Mouse (Mus musculus): Measurements from ENCODE around the gene Cops7b. TPM values are rescaled to one million over a fixed set of nuclear protein-coding genes. Genes with fewer than 3 reads are reported as not detected.

Cops7b gene
- polyA plus RNA-seq, 1 experiment from 2014 or later = 32.6 TPM

- no peak overlapping the region for H3K4me2 ChIP-seq
- no peak overlapping the region for H3K27ac ChIP-seq (ENCODE audit: poor library complexity, severe bottlenecking)
- peaks cover 75% of the 10 kb centered on the region for H3K36me3 ChIP-seq
- H3K4me3 ChIP-seq = no peak overlapping the region
- H3K4me1 ChIP-seq (replicated peaks) = no peaks in the 10 kb centered on the region
- WGBS = 90% methylated on average over 6 of the region's 6 CpGs
- no peak overlapping the region for H3K9ac ChIP-seq
- no peak for ATAC-seq (ENCODE audit: insufficient number of reproducible peaks, low FRiP score)
- H3K27me3 ChIP-seq (replicated peaks) = no peaks in the 10 kb centered on the region
- H3K9me3 ChIP-seq (replicated peaks) = no peaks in the 10 kb centered on the region
Observed at GRCm38 (mm10) chr1:86596512-86596911, 13.8 kb downstream of the Cops7b start.

DNA sequence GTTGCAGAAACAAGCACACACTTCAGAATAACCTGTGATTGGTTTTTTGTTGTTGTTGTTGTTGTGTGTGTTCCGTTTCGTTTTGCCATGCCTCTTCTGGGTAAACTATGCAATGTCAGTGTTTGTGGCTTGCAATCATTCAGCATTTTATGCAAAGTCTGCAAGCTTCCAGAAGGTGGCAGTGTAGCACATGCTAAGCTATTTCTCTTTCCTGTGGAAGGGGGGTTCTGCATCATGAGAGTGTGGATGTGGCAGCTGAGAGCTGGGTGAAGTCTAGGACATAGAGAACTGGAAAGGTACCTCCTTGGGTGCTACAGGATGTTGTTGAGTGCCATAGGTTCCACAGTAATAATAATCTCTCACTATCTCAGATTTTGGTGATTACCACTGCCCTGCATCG, 15.8 kb downstream of the Cops7b start:
- no peaks in the 10 kb centered on the region for H3K27me3 ChIP-seq (replicated peaks)
- no peak overlapping the region for H3K4me2 ChIP-seq
- no peaks in the 10 kb centered on the region for H3K4me1 ChIP-seq (replicated peaks)
- H3K4me3 ChIP-seq = no peak overlapping the region
- H3K27ac ChIP-seq (ENCODE audit: poor library complexity, severe bottlenecking) = no peak overlapping the region
- H3K9ac ChIP-seq = no peak overlapping the region
- ATAC-seq (ENCODE audit: insufficient number of reproducible peaks, low FRiP score) = no peak
- H3K36me3 ChIP-seq = peaks cover 82% of the 10 kb centered on the region
- H3K9me3 ChIP-seq (replicated peaks) = no peaks in the 10 kb centered on the region
- 61% methylated on average over 3 of the region's 3 CpGs for WGBS

DNA sequence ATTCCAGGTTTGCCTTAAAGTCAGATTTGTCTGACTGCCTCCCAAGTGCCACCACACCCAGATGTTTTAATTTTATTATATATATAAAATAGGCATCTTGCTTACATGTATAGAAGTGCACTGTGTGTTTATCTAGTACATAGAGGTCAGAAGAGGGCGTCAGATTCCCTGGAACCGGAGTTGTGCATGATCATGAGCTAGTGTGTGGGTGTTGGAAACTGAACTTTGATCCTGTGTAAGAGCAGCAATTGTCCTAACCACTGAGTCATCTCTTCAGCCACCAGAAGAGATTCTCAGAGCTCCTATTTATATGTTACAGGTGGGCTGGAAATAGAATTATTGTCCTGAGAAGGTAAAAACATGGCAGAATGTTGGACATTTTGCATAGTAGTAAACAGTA, 17.4 kb downstream of the Cops7b start:
- ATAC-seq (ENCODE audit: insufficient number of reproducible peaks, low FRiP score) = no peak
- Histone ChIP-seq H3K36me3 (peaks cover 92% of the 10 kb centered on the region), H3K4me2 (no peak overlapping the region), H3K27me3 (replicated peaks) (no peaks in the 10 kb centered on the region), H3K27ac (ENCODE audit: poor library complexity, severe bottlenecking) (no peak overlapping the region), H3K9ac (no peak overlapping the region), H3K4me1 (replicated peaks) (no peaks in the 10 kb centered on the region), H3K9me3 (replicated peaks) (no peaks in the 10 kb centered on the region), H3K4me3 (no peak overlapping the region)
- 84% methylated on average over 2 of the region's 2 CpGs for WGBS

DNA sequence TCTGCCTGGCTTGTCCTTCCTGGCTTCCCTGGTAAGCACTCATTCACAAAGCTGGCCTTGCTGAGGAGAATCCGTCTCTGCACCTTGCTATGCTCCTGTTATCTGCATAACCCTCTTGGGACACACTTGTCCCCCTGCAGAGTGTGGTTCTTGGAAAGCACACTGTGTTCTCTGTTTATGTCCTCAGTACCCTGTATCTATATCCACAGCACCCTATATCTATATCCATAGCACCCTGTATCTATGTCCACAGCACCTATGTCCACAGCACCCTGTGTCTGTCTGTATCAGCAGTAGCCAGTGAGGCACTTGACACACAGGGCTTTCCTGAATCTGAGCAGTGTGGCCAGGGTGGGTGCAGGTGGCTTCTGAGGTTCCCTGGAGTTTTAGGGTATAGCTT, 28.2 kb downstream of the Cops7b start:
- no peak overlapping the region for H3K27ac ChIP-seq (ENCODE audit: poor library complexity, severe bottlenecking)
- peaks cover 3% of the 10 kb centered on the region for H3K9me3 ChIP-seq (replicated peaks)
- no peak for ATAC-seq (ENCODE audit: insufficient number of reproducible peaks, low FRiP score)
- no peaks in the 10 kb centered on the region for H3K4me1 ChIP-seq (replicated peaks)
- H3K27me3 ChIP-seq (replicated peaks) = no peaks in the 10 kb centered on the region
- H3K4me2 ChIP-seq = no peak overlapping the region
- no peak overlapping the region for H3K9ac ChIP-seq
- H3K36me3 ChIP-seq = peaks cover 40% of the 10 kb centered on the region
- WGBS = 67% methylated on average over 1 of the region's 1 CpGs
- no peak overlapping the region for H3K4me3 ChIP-seq

DNA sequence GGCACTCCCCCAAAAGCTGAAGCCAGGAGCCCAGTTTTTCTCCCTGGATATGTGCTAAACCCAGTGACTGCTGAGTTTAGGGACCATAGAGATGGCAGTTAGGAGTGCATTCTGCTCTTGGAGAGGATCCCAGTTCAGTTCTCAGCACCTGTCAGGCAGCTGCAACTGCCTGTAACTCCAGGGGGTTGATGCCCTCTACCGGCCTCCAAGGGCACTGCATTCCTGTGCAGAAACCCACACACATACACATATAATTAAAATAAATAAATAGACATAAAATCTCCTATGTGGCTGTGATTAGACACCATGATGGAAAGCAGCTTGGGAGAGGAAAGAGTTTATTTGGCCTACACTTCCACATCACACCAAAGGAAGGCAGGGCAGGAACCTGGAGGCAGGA, 29.4 kb downstream of the Cops7b start:
- H3K9ac ChIP-seq = no peak overlapping the region
- H3K4me2 ChIP-seq = no peak overlapping the region
- ATAC-seq (ENCODE audit: insufficient number of reproducible peaks, low FRiP score) = no peak
- H3K27me3 ChIP-seq (replicated peaks) = no peaks in the 10 kb centered on the region
- no peak overlapping the region for H3K27ac ChIP-seq (ENCODE audit: poor library complexity, severe bottlenecking)
- H3K4me1 ChIP-seq (replicated peaks) = no peaks in the 10 kb centered on the region
- WGBS = 50% methylated on average over 1 of the region's 1 CpGs
- H3K36me3 ChIP-seq = peaks cover 34% of the 10 kb centered on the region
- H3K4me3 ChIP-seq = no peak overlapping the region
- H3K9me3 ChIP-seq (replicated peaks) = peaks cover 3% of the 10 kb centered on the region

DNA sequence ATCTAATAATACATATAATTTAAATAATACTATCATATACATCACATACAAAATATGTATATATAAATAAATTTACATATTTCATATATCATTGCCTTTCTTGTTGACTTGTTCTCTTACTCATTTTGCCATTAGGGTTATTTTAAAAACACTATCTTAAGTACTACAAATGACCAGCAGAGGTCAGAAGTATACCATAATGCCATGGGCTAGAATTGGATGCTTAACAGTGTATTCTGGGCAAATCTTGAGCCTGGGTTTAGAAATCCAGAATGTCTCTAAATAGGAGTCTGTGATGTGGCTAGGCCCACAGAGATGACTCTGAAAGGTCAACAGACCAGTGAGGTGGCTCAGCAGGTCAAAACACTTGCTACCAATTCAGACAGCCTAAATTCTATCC, 31.6 kb downstream of the Cops7b start:
- peaks cover 13% of the 10 kb centered on the region for H3K36me3 ChIP-seq
- no peaks in the 10 kb centered on the region for H3K4me1 ChIP-seq (replicated peaks)
- no peak for ATAC-seq (ENCODE audit: insufficient number of reproducible peaks, low FRiP score)
- no peak overlapping the region for H3K9ac ChIP-seq
- no peak overlapping the region for H3K4me3 ChIP-seq
- H3K27ac ChIP-seq (ENCODE audit: poor library complexity, severe bottlenecking) = no peak overlapping the region
- peaks cover 3% of the 10 kb centered on the region for H3K9me3 ChIP-seq (replicated peaks)
- no peaks in the 10 kb centered on the region for H3K27me3 ChIP-seq (replicated peaks)
- no peak overlapping the region for H3K4me2 ChIP-seq

DNA sequence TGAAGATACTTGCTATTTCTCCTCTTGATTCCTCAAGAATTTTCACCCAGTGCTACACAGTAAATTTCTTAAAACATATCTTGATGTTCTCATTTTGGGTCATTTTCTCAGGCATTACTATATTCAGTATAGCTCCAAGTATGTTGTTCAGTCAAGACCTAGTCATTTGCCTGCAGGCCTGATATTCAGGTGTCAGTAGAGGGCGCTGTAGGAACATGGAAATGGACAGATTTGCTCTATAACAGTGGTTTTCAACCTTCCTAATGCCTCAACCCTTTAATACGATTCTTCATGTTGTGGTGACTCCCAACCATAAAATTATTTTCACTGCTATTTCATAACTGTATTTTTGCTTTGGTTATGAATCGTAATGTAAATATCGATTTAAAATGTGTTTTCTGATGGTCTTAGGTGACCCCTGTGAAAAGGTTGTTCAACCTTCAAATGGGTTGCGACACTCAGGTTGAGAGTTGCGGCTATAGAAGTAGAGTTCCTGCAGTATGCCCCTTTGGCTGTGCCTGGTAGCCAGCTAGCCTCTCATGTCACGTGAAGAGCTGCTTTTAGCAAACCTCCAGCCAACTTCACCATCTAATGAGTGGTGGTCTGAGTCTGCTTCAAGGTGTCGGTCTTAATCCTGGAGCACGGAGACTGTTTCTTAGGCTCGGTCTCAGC, 35.9 kb downstream of the Cops7b start:
- WGBS = 58% methylated on average over 10 of the region's 10 CpGs
- Histone ChIP-seq H3K4me1 (replicated peaks) (peaks cover 4% of the 10 kb centered on the region; the same call in 1 of the 2 replicates), H3K36me3 (no peaks in the 10 kb centered on the region), H3K9ac (no peak overlapping the region), H3K9me3 (replicated peaks) (no peaks in the 10 kb centered on the region), H3K27me3 (replicated peaks) (no peaks in the 10 kb centered on the region), H3K27ac (ENCODE audit: poor library complexity, severe bottlenecking) (no peak overlapping the region), H3K4me2 (no peak overlapping the region), H3K4me3 (no peak overlapping the region)
- no peak for ATAC-seq (ENCODE audit: insufficient number of reproducible peaks, low FRiP score)

DNA sequence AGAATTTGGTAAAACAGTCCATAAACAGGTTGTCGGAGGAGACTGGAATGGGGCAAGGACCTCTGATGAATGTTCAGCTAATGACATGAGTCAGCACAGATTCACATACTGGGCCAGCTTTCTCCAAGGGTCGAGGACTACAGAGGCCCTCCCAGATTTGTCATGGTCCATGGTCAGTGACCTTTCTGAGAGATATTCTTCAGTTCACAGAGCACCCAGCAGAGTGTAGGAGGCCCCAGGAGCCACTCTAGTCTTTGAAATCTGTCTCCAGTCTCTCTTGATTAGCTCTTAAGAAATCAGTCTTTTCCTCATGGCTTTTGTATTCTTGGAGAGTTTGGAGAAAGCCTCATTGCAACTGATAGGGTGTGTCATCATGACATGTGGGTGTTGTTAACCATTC, 39.6 kb downstream of the Cops7b start:
- Histone ChIP-seq H3K36me3 (no peaks in the 10 kb centered on the region), H3K27ac (ENCODE audit: poor library complexity, severe bottlenecking) (no peak overlapping the region), H3K9ac (no peak overlapping the region), H3K27me3 (replicated peaks) (no peaks in the 10 kb centered on the region), H3K4me2 (no peak overlapping the region), H3K9me3 (replicated peaks) (no peaks in the 10 kb centered on the region), H3K4me3 (no peak overlapping the region), H3K4me1 (replicated peaks) (peaks cover 5% of the 10 kb centered on the region; the same call in 1 of the 2 replicates)
- ATAC-seq (ENCODE audit: insufficient number of reproducible peaks, low FRiP score) = no peak
- WGBS = 77% methylated on average over 2 of the region's 2 CpGs

- H3K4me2 ChIP-seq = peak overlapping the region; percentile 12; the same call in 1 of the 2 replicates
- no peak overlapping the region for H3K27ac ChIP-seq (ENCODE audit: poor library complexity, severe bottlenecking)
- 46% methylated on average over 16 of the region's 16 CpGs for WGBS
- no peaks in the 10 kb centered on the region for H3K9me3 ChIP-seq (replicated peaks)
- H3K4me1 ChIP-seq (replicated peaks) = peaks cover 5% of the 10 kb centered on the region; the same call in 1 of the 2 replicates
- no peak overlapping the region for H3K9ac ChIP-seq
- H3K4me3 ChIP-seq = no peak overlapping the region
- H3K27me3 ChIP-seq (replicated peaks) = no peaks in the 10 kb centered on the region
- no peaks in the 10 kb centered on the region for H3K36me3 ChIP-seq
- ATAC-seq (ENCODE audit: insufficient number of reproducible peaks, low FRiP score) = no peak
Observed at GRCm38 (mm10) chr1:86623001-86624000, 40.6 kb downstream of the Cops7b start.

- no peaks in the 10 kb centered on the region; the same call in 1 of the 2 replicates for H3K27me3 ChIP-seq (replicated peaks)
- WGBS = 71% methylated on average over 3 of the region's 3 CpGs
- ATAC-seq (ENCODE audit: insufficient number of reproducible peaks, low FRiP score) = no peak
- H3K9ac ChIP-seq = no peak overlapping the region
- H3K27ac ChIP-seq (ENCODE audit: poor library complexity, severe bottlenecking) = no peak overlapping the region
- peaks cover 4% of the 10 kb centered on the region; the same call in 1 of the 2 replicates for H3K4me1 ChIP-seq (replicated peaks)
- no peak overlapping the region for H3K4me3 ChIP-seq
- no peak overlapping the region for H3K4me2 ChIP-seq
- no peaks in the 10 kb centered on the region for H3K9me3 ChIP-seq (replicated peaks)
- no peaks in the 10 kb centered on the region for H3K36me3 ChIP-seq
Observed at GRCm38 (mm10) chr1:86628270-86628669, 45.6 kb downstream of the Cops7b start.

- no peak overlapping the region for H3K4me3 ChIP-seq
- H3K36me3 ChIP-seq = no peaks in the 10 kb centered on the region
- WGBS = 48% methylated on average over 4 of the region's 4 CpGs
- no peak overlapping the region for H3K4me2 ChIP-seq
- no peak for ATAC-seq (ENCODE audit: insufficient number of reproducible peaks, low FRiP score)
- no peaks in the 10 kb centered on the region for H3K4me1 ChIP-seq (replicated peaks)
- no peak overlapping the region for H3K27ac ChIP-seq (ENCODE audit: poor library complexity, severe bottlenecking)
- H3K9me3 ChIP-seq (replicated peaks) = no peaks in the 10 kb centered on the region
- H3K9ac ChIP-seq = no peak overlapping the region
- no peaks in the 10 kb centered on the region; the same call in 1 of the 2 replicates for H3K27me3 ChIP-seq (replicated peaks)
Observed at GRCm38 (mm10) chr1:86629936-86630335, 47.2 kb downstream of the Cops7b start.
